Mouse (Mus musculus) hindbrain, embryonic 11.5 days (tissue): ENCODE measurements around the gene Spsb2. TPM values are rescaled to one million over a fixed set of nuclear protein-coding genes. Genes with fewer than 3 reads are reported as not detected.

Experiments used
- ATAC-seq: fragments of 200-750 bp; cut with Nextera tagmentation; 2 replicates; pipeline ENCODE4 v1.8.0; 2017; ENCODE audit warnings: mild to moderate bottlenecking, moderate TSS enrichment, moderate library complexity; ENCODE audit not compliant: low FRiP score
- DNase-seq: peaks from one replicate; pipeline ENCODE4 v3.0.0-alpha.2; 2015; ENCODE audit warnings: low spot score
- H3K27ac ChIP-seq: fragments of 300-500 bp; sonication (generic); 2 replicates; pipeline ENCODE4 v1.5.1; 2014; ENCODE audit warnings: mild to moderate bottlenecking, low read depth, low read length
- H3K27me3 ChIP-seq: fragments of 300-500 bp; sonication (generic); 2 replicates; pipeline ENCODE4 v1.6.1; 2014; ENCODE audit warnings: mild to moderate bottlenecking, low read length, moderate library complexity, mixed read lengths; ENCODE audit not compliant: control insufficient read depth, insufficient read depth
- H3K36me3 ChIP-seq: fragments of 300-500 bp; sonication (generic); 2 replicates; pipeline ENCODE4 v1.6.1; 2014; ENCODE audit warnings: mild to moderate bottlenecking, low read length, moderate library complexity, mixed read lengths; ENCODE audit not compliant: control insufficient read depth, insufficient read depth
- H3K4me1 ChIP-seq: fragments of 300-500 bp; sonication (generic); replicated peaks from 2 replicates; pipeline ENCODE4 v1.6.1; 2014; ENCODE audit warnings: low read length, mixed read lengths; ENCODE audit not compliant: control insufficient read depth, insufficient read depth
- H3K4me2 ChIP-seq: fragments of 300-500 bp; sonication (generic); replicated peaks from 2 replicates; pipeline ENCODE4 v1.6.1; 2014; ENCODE audit warnings: mild to moderate bottlenecking, low read depth, low read length
- H3K4me3 ChIP-seq: fragments of 300-500 bp; sonication (generic); 2 replicates; pipeline ENCODE4 v1.5.1; 2014; ENCODE audit warnings: low read depth, low read length
- H3K9ac ChIP-seq: fragments of 300-500 bp; sonication (generic); 2 replicates; pipeline ENCODE4 v1.6.1; 2014; ENCODE audit warnings: low read depth, low read length
- H3K9me3 ChIP-seq: fragments of 300-500 bp; sonication (generic); 2 replicates; pipeline ENCODE4 v1.6.1; 2016; ENCODE audit warnings: low read length; ENCODE audit not compliant: control insufficient read depth
- WGBS: fragments of 180-500 bp; shearing (Covaris S2); extraction: QIAGEN DNeasy Blood & Tissue Kit; methylation state at CpG from one replicate; pipeline ENCODE4 v1.1.7; 2014; 5-methylcytosine and 5-hydroxymethylcytosine counted together
- polyA plus RNA-seq: library from polyadenylated mRNA; unstranded; fragments of >200 nt; fragmentation: Nextera tagmentation; extraction: Ambion mirVana; gene quantifications from 2 replicates; pipeline ENCODE4 v1.2.1, GENCODE M21; 2014

Gene Spsb2
- polyA plus RNA-seq, 1 experiment from 2014 or later, result 6.7 TPM

- Histone ChIP-seq H3K4me1 (no peaks in the 10 kb centered on the region; the same call in 1 of the 2 replicates), H3K36me3 (no peaks in the 10 kb centered on the region), H3K27ac (no peak overlapping the region), H3K9ac (no peak overlapping the region), H3K9me3 (no peaks in the 10 kb centered on the region), H3K4me2 (peak overlapping the region; percentile 51), H3K4me3 (no peak overlapping the region; the same call in 1 of the 2 replicates), H3K27me3 (peaks cover 2% of the 10 kb centered on the region; the same call in 1 of the 2 replicates)
- DNase-seq (no peak), ATAC-seq (no peak)
- 66% methylated on average over 7 of the region's 7 CpGs for WGBS
These were observed 38.4 kb upstream of the Spsb2 start for GRCm38 (mm10) chr6:124770013-124770412.

- Histone ChIP-seq H3K27me3 (peaks cover 2% of the 10 kb centered on the region; the same call in 1 of the 2 replicates), H3K4me3 (no peak overlapping the region), H3K9ac (no peak overlapping the region), H3K27ac (no peak overlapping the region), H3K9me3 (no peaks in the 10 kb centered on the region), H3K36me3 (no peaks in the 10 kb centered on the region), H3K4me1 (no peaks in the 10 kb centered on the region; the same call in 1 of the 2 replicates), H3K4me2 (no peak overlapping the region)
- DNase-seq (no peak), ATAC-seq (no peak)
- 82% methylated on average over 15 of the region's 15 CpGs for WGBS
These were observed 38.0 kb upstream of the Spsb2 start for GRCm38 (mm10) chr6:124770511-124770910.

DNA sequence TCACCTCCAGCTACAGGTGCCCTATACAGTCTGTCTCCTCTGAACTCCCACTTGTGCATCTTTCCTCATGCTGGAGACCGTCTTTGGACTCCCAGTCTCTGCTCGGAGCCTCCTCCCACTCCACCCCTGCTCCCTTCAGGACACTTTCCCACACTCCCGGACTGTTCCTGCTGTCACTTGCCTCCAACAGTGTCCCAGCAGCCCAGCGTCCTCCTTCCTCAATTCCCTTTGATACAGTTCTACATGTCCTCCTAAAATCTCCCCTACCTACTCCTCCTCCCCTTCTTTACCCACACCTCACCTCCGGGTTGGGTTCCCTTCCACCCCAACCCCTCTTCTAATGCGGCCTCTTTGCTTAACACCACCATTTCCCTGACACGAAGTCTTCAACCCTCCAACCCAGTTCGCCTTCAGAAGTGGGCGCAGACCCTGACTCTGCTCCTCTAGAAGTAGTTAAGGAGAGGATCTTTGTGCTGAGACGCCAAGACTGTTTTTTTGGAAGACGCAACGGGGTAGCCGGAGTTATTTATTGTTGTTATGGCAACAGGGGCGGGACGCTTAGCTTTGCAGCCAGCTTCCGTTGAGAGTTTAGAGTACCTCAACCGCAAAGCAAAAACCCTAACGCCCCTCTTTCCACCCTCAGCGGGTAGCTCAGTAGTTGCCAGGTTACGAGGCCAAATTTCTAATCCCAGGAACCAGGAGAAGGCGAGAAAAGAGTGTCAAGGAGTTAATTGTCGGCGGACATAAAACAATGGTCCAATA is 29.1 kb upstream of the Spsb2 start, which contains the start of gene Lrrc23:
Lrrc23 (minus strand) TSS at position 506 of the 762 bp plus-strand sequence.
- Histone ChIP-seq H3K27ac (no peak within 1 kb of the TSS), H3K4me2 (peak within 1 kb of the TSS; percentile 49), H3K4me3 (peak within 1 kb of the TSS; percentile 23), H3K4me1 (no peaks in the 10 kb centered on the region; the same call in 1 of the 2 replicates), H3K27me3 (no peaks in the 10 kb centered on the region; the same call in 1 of the 2 replicates), H3K9me3 (no peaks in the 10 kb centered on the region), H3K36me3 (no peaks in the 10 kb centered on the region), H3K9ac (no peak within 1 kb of the TSS)
- DNase-seq (peak; percentile 79), ATAC-seq (peak; percentile 58)
- 4% methylated on average over 23 of the region's 23 CpGs for WGBS

- Histone ChIP-seq H3K4me2 (peak overlapping the region; percentile 49), H3K36me3 (no peaks in the 10 kb centered on the region), H3K27me3 (no peaks in the 10 kb centered on the region; the same call in 1 of the 2 replicates), H3K4me1 (no peaks in the 10 kb centered on the region; the same call in 1 of the 2 replicates), H3K9me3 (no peaks in the 10 kb centered on the region), H3K27ac (no peak overlapping the region), H3K4me3 (peak overlapping the region; percentile 23), H3K9ac (no peak overlapping the region)
- peak; percentile 36; the same call in 1 of the 2 replicates for ATAC-seq
- DNase-seq, result no peak
- 3% methylated on average over 10 of the region's 10 CpGs for WGBS
These were observed 28.5 kb upstream of the Spsb2 start for GRCm38 (mm10) chr6:124779984-124780416.

- Histone ChIP-seq H3K4me1 (no peaks in the 10 kb centered on the region; the same call in 1 of the 2 replicates), H3K4me3 (no peak overlapping the region), H3K9ac (no peak overlapping the region), H3K27ac (no peak overlapping the region), H3K4me2 (no peak overlapping the region), H3K9me3 (no peaks in the 10 kb centered on the region), H3K36me3 (no peaks in the 10 kb centered on the region), H3K27me3 (no peaks in the 10 kb centered on the region; the same call in 1 of the 2 replicates)
- DNase-seq, result no peak
- 92% methylated on average over 7 of the region's 7 CpGs for WGBS
- ATAC-seq, result no peak
These were observed 27.5 kb upstream of the Spsb2 start for GRCm38 (mm10) chr6:124780917-124781316.

DNA sequence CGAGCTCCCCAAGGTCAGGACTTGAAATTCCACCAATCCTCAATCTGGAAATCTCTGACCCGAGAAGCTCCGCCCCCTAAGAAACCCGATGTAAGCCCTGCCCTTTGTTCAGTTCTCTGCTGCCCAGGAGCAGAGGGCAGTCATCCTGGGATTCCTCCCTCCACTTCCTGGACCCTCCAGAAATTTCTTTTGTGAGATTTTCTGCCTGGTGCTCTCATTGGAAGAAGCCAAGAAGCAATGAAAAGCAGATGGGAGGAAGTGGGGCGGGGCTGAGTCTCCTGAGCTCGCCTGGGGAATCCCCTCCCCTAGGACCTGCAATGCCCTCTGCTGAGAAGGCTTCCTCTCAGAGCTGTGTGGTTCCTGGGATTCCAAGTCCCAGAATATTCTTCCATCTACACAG is 26.0 kb upstream of the Spsb2 start:
- H3K9ac ChIP-seq, result no peak overlapping the region
- no peaks in the 10 kb centered on the region; the same call in 1 of the 2 replicates for H3K4me1 ChIP-seq
- no peak overlapping the region for H3K4me2 ChIP-seq
- ATAC-seq, result no peak
- 21% methylated on average over 6 of the region's 6 CpGs for WGBS
- no peaks in the 10 kb centered on the region; the same call in 1 of the 2 replicates for H3K27me3 ChIP-seq
- H3K4me3 ChIP-seq, result no peak overlapping the region; the same call in 1 of the 2 replicates
- peak; percentile 33 for DNase-seq
- no peaks in the 10 kb centered on the region for H3K36me3 ChIP-seq
- H3K9me3 ChIP-seq, result no peaks in the 10 kb centered on the region
- no peak overlapping the region for H3K27ac ChIP-seq

- Histone ChIP-seq H3K27me3 (no peaks in the 10 kb centered on the region), H3K9ac (no peak overlapping the region), H3K4me1 (no peaks in the 10 kb centered on the region; the same call in 1 of the 2 replicates), H3K36me3 (no peaks in the 10 kb centered on the region), H3K4me2 (no peak overlapping the region), H3K27ac (no peak overlapping the region), H3K9me3 (no peaks in the 10 kb centered on the region), H3K4me3 (no peak overlapping the region)
- DNase-seq (no peak), ATAC-seq (no peak)
- WGBS, result 63% methylated on average over 8 of the region's 8 CpGs
These were observed 21.6 kb upstream of the Spsb2 start for GRCm38 (mm10) chr6:124786756-124787420.

- no peak for ATAC-seq
- no peak for DNase-seq
- 78% methylated on average over 10 of the region's 10 CpGs for WGBS
These were observed 20.7 kb upstream of the Spsb2 start for GRCm38 (mm10) chr6:124787722-124788121.

More at GRCm38 (mm10) chr6:124787722-124788121, 20.7 kb upstream of the Spsb2 start:
- H3K9ac ChIP-seq, result no peak overlapping the region
- H3K4me1 ChIP-seq, result no peaks in the 10 kb centered on the region; the same call in 1 of the 2 replicates
- no peak overlapping the region for H3K4me3 ChIP-seq
- no peak overlapping the region for H3K27ac ChIP-seq
- H3K36me3 ChIP-seq, result no peaks in the 10 kb centered on the region
- H3K9me3 ChIP-seq, result no peaks in the 10 kb centered on the region
- H3K27me3 ChIP-seq, result no peaks in the 10 kb centered on the region
- H3K4me2 ChIP-seq, result no peak overlapping the region
